Mouse (Mus musculus): ENCODE data around the gene Pakap. TPM values are rescaled to one million over a fixed set of nuclear protein-coding genes. Genes with fewer than 3 reads are reported as not detected.

Pakap gene
- polyA plus RNA-seq, 1 experiment from 2014 or later: 5.8 TPM

- Histone ChIP-seq H3K4me1 (no peaks in the 10 kb centered on the region), H3K27ac (replicated peaks) (no peak overlapping the region), H3K9me3 (no peaks in the 10 kb centered on the region), H3K4me3 (no peak overlapping the region), H3K27me3 (no peaks in the 10 kb centered on the region), H3K9ac (replicated peaks) (no peak overlapping the region), H3K36me3 (no peaks in the 10 kb centered on the region), H3K4me2 (replicated peaks) (no peak overlapping the region)
- 63% methylated on average over 10 of the region's 10 CpGs for WGBS
- ATAC-seq (replicated peaks): peak; percentile 55
These were observed 324.1 kb downstream of the Pakap start for GRCm38 (mm10) chr4:57892001-57892586.

- H3K9me3 ChIP-seq: no peaks in the 10 kb centered on the region
- H3K4me1 ChIP-seq: no peaks in the 10 kb centered on the region
- no peak overlapping the region for H3K27ac ChIP-seq (replicated peaks)
- no peak for ATAC-seq (replicated peaks)
- no peaks in the 10 kb centered on the region for H3K36me3 ChIP-seq
- H3K4me3 ChIP-seq: no peak overlapping the region
- no peaks in the 10 kb centered on the region for H3K27me3 ChIP-seq
- 31% methylated on average over 5 of the region's 5 CpGs for WGBS
- H3K4me2 ChIP-seq (replicated peaks): no peak overlapping the region
- no peak overlapping the region for H3K9ac ChIP-seq (replicated peaks)
These were observed 327.2 kb downstream of the Pakap start for GRCm38 (mm10) chr4:57895140-57895539.

GRCm38 (mm10) chr4:57895902-57896301, 327.9 kb downstream of the Pakap start:
- no peaks in the 10 kb centered on the region for H3K27me3 ChIP-seq
- no peak overlapping the region for H3K4me2 ChIP-seq (replicated peaks)
- H3K4me1 ChIP-seq: no peaks in the 10 kb centered on the region
- H3K9ac ChIP-seq (replicated peaks): no peak overlapping the region
- H3K9me3 ChIP-seq: no peaks in the 10 kb centered on the region
- no peak overlapping the region for H3K27ac ChIP-seq (replicated peaks)
- no peak for ATAC-seq (replicated peaks)
- 74% methylated on average over 6 of the region's 6 CpGs for WGBS
- no peaks in the 10 kb centered on the region for H3K36me3 ChIP-seq
- H3K4me3 ChIP-seq: no peak overlapping the region

- no peaks in the 10 kb centered on the region for H3K36me3 ChIP-seq
- H3K27ac ChIP-seq (replicated peaks): no peak overlapping the region
- H3K27me3 ChIP-seq: no peaks in the 10 kb centered on the region
- 49% methylated on average over 3 of the region's 3 CpGs for WGBS
- ATAC-seq (replicated peaks): no peak
- H3K9ac ChIP-seq (replicated peaks): no peak overlapping the region
- H3K4me3 ChIP-seq: no peak overlapping the region
- H3K9me3 ChIP-seq: no peaks in the 10 kb centered on the region
- H3K4me1 ChIP-seq: no peaks in the 10 kb centered on the region
- no peak overlapping the region for H3K4me2 ChIP-seq (replicated peaks)
These were observed 328.7 kb downstream of the Pakap start for GRCm38 (mm10) chr4:57896631-57897030.

- ATAC-seq (replicated peaks): peak; percentile 64
- no peak overlapping the region for H3K4me3 ChIP-seq
- H3K9me3 ChIP-seq: no peaks in the 10 kb centered on the region
- no peaks in the 10 kb centered on the region for H3K36me3 ChIP-seq
- WGBS: 14% methylated on average over 4 of the region's 4 CpGs
- no peaks in the 10 kb centered on the region for H3K4me1 ChIP-seq
- H3K27me3 ChIP-seq: no peaks in the 10 kb centered on the region
- H3K27ac ChIP-seq (replicated peaks): no peak overlapping the region
- no peak overlapping the region for H3K4me2 ChIP-seq (replicated peaks)
- H3K9ac ChIP-seq (replicated peaks): no peak overlapping the region
These were observed 333.2 kb downstream of the Pakap start for GRCm38 (mm10) chr4:57901210-57901609.

- Histone ChIP-seq H3K9me3 (no peaks in the 10 kb centered on the region), H3K9ac (replicated peaks) (no peak overlapping the region), H3K4me3 (no peak overlapping the region), H3K27me3 (no peaks in the 10 kb centered on the region), H3K36me3 (no peaks in the 10 kb centered on the region), H3K4me2 (replicated peaks) (no peak overlapping the region), H3K27ac (replicated peaks) (no peak overlapping the region), H3K4me1 (no peaks in the 10 kb centered on the region)
- 88% methylated on average over 5 of the region's 5 CpGs for WGBS
- no peak for ATAC-seq (replicated peaks)
These were observed 334.6 kb downstream of the Pakap start for GRCm38 (mm10) chr4:57902619-57903018.

- H3K36me3 ChIP-seq: no peaks in the 10 kb centered on the region
- no peak overlapping the region for H3K4me3 ChIP-seq
- 7% methylated on average over 5 of the region's 5 CpGs for WGBS
- no peak overlapping the region for H3K4me2 ChIP-seq (replicated peaks)
- no peak overlapping the region for H3K9ac ChIP-seq (replicated peaks)
- H3K27ac ChIP-seq (replicated peaks): no peak overlapping the region
- no peaks in the 10 kb centered on the region for H3K9me3 ChIP-seq
- ATAC-seq (replicated peaks): peak; percentile 67
- H3K27me3 ChIP-seq: no peaks in the 10 kb centered on the region
- H3K4me1 ChIP-seq: no peaks in the 10 kb centered on the region
These were observed 336.2 kb downstream of the Pakap start for GRCm38 (mm10) chr4:57904211-57904610.

GRCm38 (mm10) chr4:57904638-57905037, 336.7 kb downstream of the Pakap start:
- Histone ChIP-seq H3K4me2 (replicated peaks) (no peak overlapping the region), H3K36me3 (no peaks in the 10 kb centered on the region), H3K27ac (replicated peaks) (no peak overlapping the region), H3K9ac (replicated peaks) (no peak overlapping the region), H3K9me3 (no peaks in the 10 kb centered on the region), H3K27me3 (no peaks in the 10 kb centered on the region), H3K4me3 (no peak overlapping the region), H3K4me1 (no peaks in the 10 kb centered on the region)
- ATAC-seq (replicated peaks): peak; percentile 46
- 22% methylated on average over 9 of the region's 9 CpGs for WGBS

GRCm38 (mm10) chr4:57906708-57907107, 338.7 kb downstream of the Pakap start:
- Histone ChIP-seq H3K4me2 (replicated peaks) (no peak overlapping the region), H3K27ac (replicated peaks) (no peak overlapping the region), H3K27me3 (no peaks in the 10 kb centered on the region), H3K36me3 (no peaks in the 10 kb centered on the region), H3K9me3 (no peaks in the 10 kb centered on the region), H3K9ac (replicated peaks) (no peak overlapping the region), H3K4me1 (no peaks in the 10 kb centered on the region), H3K4me3 (no peak overlapping the region)
- WGBS: 14% methylated on average over 2 of the region's 2 CpGs
- ATAC-seq (replicated peaks): no peak

GRCm38 (mm10) chr4:57908860-57909259, 340.9 kb downstream of the Pakap start:
- Histone ChIP-seq H3K9ac (replicated peaks) (no peak overlapping the region), H3K4me2 (replicated peaks) (no peak overlapping the region), H3K27ac (replicated peaks) (no peak overlapping the region), H3K4me3 (no peak overlapping the region), H3K4me1 (no peaks in the 10 kb centered on the region), H3K27me3 (no peaks in the 10 kb centered on the region), H3K36me3 (no peaks in the 10 kb centered on the region), H3K9me3 (no peaks in the 10 kb centered on the region)
- 85% methylated on average over 6 of the region's 6 CpGs for WGBS
- no peak for ATAC-seq (replicated peaks)

GRCm38 (mm10) chr4:57913021-57913420, 345.0 kb downstream of the Pakap start:
- Histone ChIP-seq H3K27me3 (no peaks in the 10 kb centered on the region), H3K4me3 (no peak overlapping the region), H3K9me3 (no peaks in the 10 kb centered on the region), H3K4me1 (no peaks in the 10 kb centered on the region; the same call in 1 of the 2 replicates), H3K36me3 (no peaks in the 10 kb centered on the region), H3K9ac (replicated peaks) (no peak overlapping the region), H3K4me2 (replicated peaks) (no peak overlapping the region), H3K27ac (replicated peaks) (no peak overlapping the region)
- ATAC-seq (replicated peaks): no peak

GRCm38 (mm10) chr4:57914193-57915190, 346.5 kb downstream of the Pakap start:
- no peaks in the 10 kb centered on the region for H3K9me3 ChIP-seq
- no peaks in the 10 kb centered on the region for H3K27me3 ChIP-seq
- no peak overlapping the region for H3K9ac ChIP-seq (replicated peaks)
- H3K27ac ChIP-seq (replicated peaks): no peak overlapping the region
- H3K4me2 ChIP-seq (replicated peaks): no peak overlapping the region
- H3K36me3 ChIP-seq: no peaks in the 10 kb centered on the region
- H3K4me3 ChIP-seq: no peak overlapping the region
- no peak; the same call in 1 of the 2 replicates for ATAC-seq (replicated peaks)
- H3K4me1 ChIP-seq: peaks cover 1% of the 10 kb centered on the region
- 79% methylated on average over 10 of the region's 10 CpGs for WGBS
